Mouse (Mus musculus): ENCODE measurements around the gene Lmbr1l.

DNA sequence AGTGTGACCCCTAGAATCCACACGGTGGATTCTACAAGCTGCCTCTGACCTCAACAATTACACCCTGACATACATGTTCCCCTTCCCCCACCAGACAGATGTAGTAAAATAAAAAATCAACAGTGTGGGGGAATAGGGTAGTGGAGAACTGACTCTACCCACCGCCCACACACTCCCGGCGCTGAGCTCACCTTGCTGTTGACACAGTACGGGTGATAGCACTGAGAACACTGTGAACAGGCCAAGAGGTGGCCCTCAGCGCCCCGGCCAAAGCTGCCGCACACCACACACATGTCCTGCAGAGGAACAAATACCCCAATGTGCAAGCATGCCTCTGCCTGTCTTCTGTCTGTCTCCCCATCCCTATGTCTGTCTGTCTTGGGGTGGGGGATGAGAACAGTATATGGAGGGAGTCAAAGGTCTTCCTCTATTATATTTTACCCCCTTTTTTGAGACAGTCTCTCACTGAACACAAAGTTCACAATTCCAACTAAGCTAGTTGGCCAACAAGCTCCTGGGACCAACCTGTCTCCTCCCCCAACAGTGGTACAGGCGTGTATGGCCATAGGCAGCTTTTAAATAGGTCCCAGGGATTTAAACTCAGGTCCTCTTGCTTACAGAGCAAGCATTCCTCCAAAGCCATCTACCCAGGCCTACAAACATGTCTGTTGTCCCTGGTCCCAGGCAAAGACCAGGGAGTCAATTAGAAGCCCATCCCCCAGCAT lies 58.5 kb downstream of the Lmbr1l start:
- TF ChIP-seq CTCF (IDR thresholded peaks at IDR 0.05; ENCODE audit: low read depth, low read length) (no peak), POLR2A (IDR thresholded peaks at IDR 0.05; ENCODE audit: borderline replicate concordance, low read depth, low read length) (no peak)
